Mouse (Mus musculus) MN1 (cell line): Measurements from ENCODE around the gene Ifna16.
A peak's percentile ranks its signal among the peaks of the same experiment; 100 is the strongest.

ENCODE experiments used
- DNase-seq: peaks from one replicate; pipeline ENCODE4 v3.0.0-alpha.2; 2016; ENCODE audit warnings: low spot score

Gene Ifna16

GRCm38 (mm10) chr4:88642526-88642925 lies 34.2 kb downstream of the Ifna16 start:
- peak; percentile 50 for DNase-seq

- DNase-seq = peak; percentile 84
Measured at GRCm38 (mm10) chr4:88641077-88641831, 35.5 kb downstream of the Ifna16 start.

- no peak for DNase-seq
Measured at GRCm38 (mm10) chr4:88640704-88641076, 36.0 kb downstream of the Ifna16 start.

GRCm38 (mm10) chr4:88634311-88634710 lies 42.4 kb downstream of the Ifna16 start, which contains the start of gene C87499:
Gene C87499, minus strand, starts transcription at chr4:88634411.
- DNase-seq = no peak
